18 mouse cellular contexts compared by ENCODE assay signal in the genomic region with DNA sequence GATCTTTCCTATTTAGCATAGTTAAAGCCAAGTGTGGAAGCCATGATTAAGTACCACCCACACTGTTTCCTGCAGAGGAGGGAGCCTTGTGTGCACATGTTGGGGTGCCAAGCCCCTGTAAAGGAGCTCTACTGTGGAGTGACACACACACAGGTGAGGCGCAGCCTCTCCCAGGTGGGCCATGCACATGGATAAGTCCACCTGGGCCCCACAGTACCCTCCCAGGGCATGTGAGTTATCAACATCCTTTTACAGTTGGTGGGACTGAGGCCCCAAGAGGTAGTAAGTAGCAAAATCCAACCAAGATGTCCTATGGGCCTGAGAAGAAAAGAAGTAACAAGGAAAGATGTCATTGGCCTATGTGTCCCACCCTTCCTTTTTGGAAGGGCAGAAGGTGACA.
"Had no signal": no experiment of that assay in that cellular context is flagged by ENCODE, and none has a peak within 500 bp of the region (broad histone marks: within the 10 kb centered on the region; RNA-seq: fewer than 3 reads in every experiment).

No protein-coding gene starts in this region.

- H3K27ac ChIP-seq: midbrain, embryonic 10.5 days; midbrain, embryonic 12.5 days; neural tube, embryonic 13.5 days; neural tube, embryonic 15.5 days had no signal

- H3K4me3 ChIP-seq: midbrain, embryonic 10.5 days; midbrain, embryonic 12.5 days; myocyte; neural tube, embryonic 13.5 days; neural tube, embryonic 15.5 days had no signal

- DNase-seq: lung, adult 18-20 months; lung, embryonic 14.5 days; lung, postnatal 10 days; lung, postnatal 4 days; midbrain, embryonic 14.5 days; retina, postnatal 1 day; right cerebral cortex, adult 18-20 months; right cerebral cortex, postnatal 25 days; right cerebral cortex, postnatal 4 days; spleen, adult 18-20 months; thymus, adult 18-20 months; thymus, postnatal 14 days; thymus, postnatal 36 days had no signal
